Mouse (Mus musculus) cortical plate, adult 2 months (tissue): ENCODE measurements around the gene 1700023F06Rik.
"Not testable (repeated sequence)": the region's sequence is repeated elsewhere in the genome, so short reads cannot be mapped to it uniquely, and the experiment has no call there.

ENCODE experiments used
- CTCF ChIP-seq: fragments of 200-500 bp; IDR thresholded peaks from 2 replicates; pipeline ENCODE4 v1.5.1; 2011; ENCODE audit warnings: mild to moderate bottlenecking, control low read depth, low read length; ENCODE audit not compliant: insufficient read depth; ENCODE audit errors: extremely low read depth
- POLR2A ChIP-seq: fragments of 200-500 bp; IDR thresholded peaks from 2 replicates; pipeline ENCODE4 v1.6.1; 2011; ENCODE audit warnings: mild to moderate bottlenecking, low read length, control low read depth; ENCODE audit not compliant: insufficient read depth; ENCODE audit errors: extremely low read depth

GRCm38 (mm10) chr11:103222718-103223117, 14.4 kb upstream of the 1700023F06Rik start:
- not testable (repeated sequence) for TF ChIP-seq POLR2A, CTCF
